Mouse (Mus musculus): ENCODE results near the gene Unc93b1. TPM values are rescaled to one million over a fixed set of nuclear protein-coding genes. Genes with fewer than 3 reads are reported as not detected.

The Unc93b1 gene
- polyA plus RNA-seq, 1 experiment from 2014 or later = 6.0 TPM

GRCm38 (mm10) chr19:3906795-3907786 lies 27.9 kb upstream of the Unc93b1 start, which contains the start of gene Tcirg1:
Tcirg1 (minus strand) TSS chr19:3907133.
- Histone ChIP-seq H3K4me3 (ENCODE audit: low read depth, low read length) (peak within 1 kb of the TSS; percentile 57), H3K4me2 (ENCODE audit: low read depth, low read length) (peak within 1 kb of the TSS; percentile 78), H3K4me1 (ENCODE audit: control insufficient read depth, insufficient read depth, low read length) (peaks cover 7% of the 10 kb centered on the region; the same call in 1 of the 2 replicates), H3K27ac (replicated peaks; ENCODE audit: low read depth, low read length) (no peak within 1 kb of the TSS), H3K27me3 (ENCODE audit: control insufficient read depth, insufficient read depth, low read length) (no peaks in the 10 kb centered on the region), H3K9ac (replicated peaks; ENCODE audit: low read length) (peak within 1 kb of the TSS; percentile 66), H3K9me3 (replicated peaks; ENCODE audit: control insufficient read depth, low read length) (no peaks in the 10 kb centered on the region), H3K36me3 (replicated peaks; ENCODE audit: control insufficient read depth, insufficient read depth, low read depth, low read length) (peaks cover 3% of the 10 kb centered on the region)
- peak; percentile 53 for ATAC-seq (replicated peaks; ENCODE audit: insufficient number of reproducible peaks, low FRiP score, low TSS enrichment, low read depth)
- DNase-seq (ENCODE audit: low spot score) = peak; percentile 80
- 5% methylated on average over 36 of the region's 36 CpGs for WGBS

GRCm38 (mm10) chr19:3907876-3908660 lies 26.9 kb upstream of the Unc93b1 start:
- H3K4me2 ChIP-seq (ENCODE audit: low read depth, low read length) = no peak overlapping the region
- ATAC-seq (replicated peaks; ENCODE audit: insufficient number of reproducible peaks, low FRiP score, low TSS enrichment, low read depth) (no peak), DNase-seq (ENCODE audit: low spot score) (no peak)
- H3K4me3 ChIP-seq (ENCODE audit: low read depth, low read length) = no peak overlapping the region
- H3K4me1 ChIP-seq (ENCODE audit: control insufficient read depth, insufficient read depth, low read length) = peaks cover 7% of the 10 kb centered on the region; the same call in 1 of the 2 replicates
- no peaks in the 10 kb centered on the region for H3K9me3 ChIP-seq (replicated peaks; ENCODE audit: control insufficient read depth, low read length)
- H3K9ac ChIP-seq (replicated peaks; ENCODE audit: low read length) = no peak overlapping the region
- no peaks in the 10 kb centered on the region for H3K27me3 ChIP-seq (ENCODE audit: control insufficient read depth, insufficient read depth, low read length)
- WGBS = 84% methylated on average over 8 of the region's 8 CpGs
- no peak overlapping the region for H3K27ac ChIP-seq (replicated peaks; ENCODE audit: low read depth, low read length)
- H3K36me3 ChIP-seq (replicated peaks; ENCODE audit: control insufficient read depth, insufficient read depth, low read depth, low read length) = peaks cover 3% of the 10 kb centered on the region

GRCm38 (mm10) chr19:3910206-3910605 lies 24.8 kb upstream of the Unc93b1 start:
- Histone ChIP-seq H3K27me3 (ENCODE audit: control insufficient read depth, insufficient read depth, low read length) (no peaks in the 10 kb centered on the region), H3K27ac (replicated peaks; ENCODE audit: low read depth, low read length) (no peak overlapping the region), H3K4me3 (ENCODE audit: low read depth, low read length) (no peak overlapping the region), H3K4me2 (ENCODE audit: low read depth, low read length) (no peak overlapping the region), H3K4me1 (ENCODE audit: control insufficient read depth, insufficient read depth, low read length) (peaks cover 7% of the 10 kb centered on the region; the same call in 1 of the 2 replicates), H3K9ac (replicated peaks; ENCODE audit: low read length) (no peak overlapping the region), H3K9me3 (replicated peaks; ENCODE audit: control insufficient read depth, low read length) (no peaks in the 10 kb centered on the region), H3K36me3 (replicated peaks; ENCODE audit: control insufficient read depth, insufficient read depth, low read depth, low read length) (peaks cover 3% of the 10 kb centered on the region)
- 76% methylated on average over 5 of the region's 5 CpGs for WGBS
- ATAC-seq (replicated peaks; ENCODE audit: insufficient number of reproducible peaks, low FRiP score, low TSS enrichment, low read depth) (no peak), DNase-seq (ENCODE audit: low spot score) (no peak)

- Histone ChIP-seq H3K4me1 (ENCODE audit: control insufficient read depth, insufficient read depth, low read length) (no peaks in the 10 kb centered on the region), H3K4me2 (ENCODE audit: low read depth, low read length) (peak within 1 kb of the TSS; percentile 79), H3K27ac (replicated peaks; ENCODE audit: low read depth, low read length) (peak within 1 kb of the TSS; percentile 36; the same call in 1 of the 2 replicates), H3K9me3 (replicated peaks; ENCODE audit: control insufficient read depth, low read length) (no peaks in the 10 kb centered on the region), H3K9ac (replicated peaks; ENCODE audit: low read length) (peak within 1 kb of the TSS; percentile 66), H3K36me3 (replicated peaks; ENCODE audit: control insufficient read depth, insufficient read depth, low read depth, low read length) (peaks cover 3% of the 10 kb centered on the region), H3K27me3 (ENCODE audit: control insufficient read depth, insufficient read depth, low read length) (no peaks in the 10 kb centered on the region), H3K4me3 (ENCODE audit: low read depth, low read length) (peak within 1 kb of the TSS; percentile 58)
- peak; percentile 97 for DNase-seq (ENCODE audit: low spot score)
- ATAC-seq (replicated peaks; ENCODE audit: insufficient number of reproducible peaks, low FRiP score, low TSS enrichment, low read depth) = peak; percentile 96
- WGBS = under 1% methylated on average over 43 of the region's 43 CpGs
Measured at GRCm38 (mm10) chr19:3912337-3913204, 22.4 kb upstream of the Unc93b1 start, which contains the start of gene Ndufs8. Ndufs8 (minus strand) TSS chr19:3912774.

GRCm38 (mm10) chr19:3913692-3914091 lies 21.3 kb upstream of the Unc93b1 start:
- H3K4me1 ChIP-seq (ENCODE audit: control insufficient read depth, insufficient read depth, low read length) = no peaks in the 10 kb centered on the region
- H3K9me3 ChIP-seq (replicated peaks; ENCODE audit: control insufficient read depth, low read length) = no peaks in the 10 kb centered on the region
- peak overlapping the region; percentile 58 for H3K4me3 ChIP-seq (ENCODE audit: low read depth, low read length)
- WGBS = 87% methylated on average over 8 of the region's 8 CpGs
- H3K9ac ChIP-seq (replicated peaks; ENCODE audit: low read length) = peak overlapping the region; percentile 66
- no peaks in the 10 kb centered on the region for H3K27me3 ChIP-seq (ENCODE audit: control insufficient read depth, insufficient read depth, low read length)
- DNase-seq (ENCODE audit: low spot score) (no peak), ATAC-seq (replicated peaks; ENCODE audit: insufficient number of reproducible peaks, low FRiP score, low TSS enrichment, low read depth) (no peak)
- no peak overlapping the region for H3K27ac ChIP-seq (replicated peaks; ENCODE audit: low read depth, low read length)
- H3K4me2 ChIP-seq (ENCODE audit: low read depth, low read length) = peak overlapping the region; percentile 79
- H3K36me3 ChIP-seq (replicated peaks; ENCODE audit: control insufficient read depth, insufficient read depth, low read depth, low read length) = no peaks in the 10 kb centered on the region; the same call in 1 of the 2 replicates

- Histone ChIP-seq H3K4me3 (ENCODE audit: low read depth, low read length) (no peak overlapping the region), H3K36me3 (replicated peaks; ENCODE audit: control insufficient read depth, insufficient read depth, low read depth, low read length) (no peaks in the 10 kb centered on the region; the same call in 1 of the 2 replicates), H3K27ac (replicated peaks; ENCODE audit: low read depth, low read length) (no peak overlapping the region), H3K9me3 (replicated peaks; ENCODE audit: control insufficient read depth, low read length) (no peaks in the 10 kb centered on the region), H3K27me3 (ENCODE audit: control insufficient read depth, insufficient read depth, low read length) (no peaks in the 10 kb centered on the region), H3K9ac (replicated peaks; ENCODE audit: low read length) (no peak overlapping the region), H3K4me2 (ENCODE audit: low read depth, low read length) (no peak overlapping the region), H3K4me1 (ENCODE audit: control insufficient read depth, insufficient read depth, low read length) (no peaks in the 10 kb centered on the region)
- 90% methylated on average over 5 of the region's 5 CpGs for WGBS
- ATAC-seq (replicated peaks; ENCODE audit: insufficient number of reproducible peaks, low FRiP score, low TSS enrichment, low read depth) = no peak
- DNase-seq (ENCODE audit: low spot score) = no peak
Measured at GRCm38 (mm10) chr19:3914535-3914934, 20.5 kb upstream of the Unc93b1 start.

- Histone ChIP-seq H3K9me3 (replicated peaks; ENCODE audit: control insufficient read depth, low read length) (no peaks in the 10 kb centered on the region), H3K4me1 (ENCODE audit: control insufficient read depth, insufficient read depth, low read length) (no peaks in the 10 kb centered on the region), H3K27me3 (ENCODE audit: control insufficient read depth, insufficient read depth, low read length) (no peaks in the 10 kb centered on the region), H3K4me2 (ENCODE audit: low read depth, low read length) (no peak overlapping the region), H3K36me3 (replicated peaks; ENCODE audit: control insufficient read depth, insufficient read depth, low read depth, low read length) (no peaks in the 10 kb centered on the region), H3K27ac (replicated peaks; ENCODE audit: low read depth, low read length) (no peak overlapping the region), H3K4me3 (ENCODE audit: low read depth, low read length) (no peak overlapping the region), H3K9ac (replicated peaks; ENCODE audit: low read length) (no peak overlapping the region)
- WGBS = 74% methylated on average over 11 of the region's 11 CpGs
- ATAC-seq (replicated peaks; ENCODE audit: insufficient number of reproducible peaks, low FRiP score, low TSS enrichment, low read depth) (no peak), DNase-seq (ENCODE audit: low spot score) (no peak)
Measured at GRCm38 (mm10) chr19:3916727-3917126, 18.3 kb upstream of the Unc93b1 start.

Data from embryonic facial prominence, embryonic 11.5 days (tissue).